Mouse (Mus musculus): Measurements from ENCODE around the gene Msrb2. TPM values are rescaled to one million over a fixed set of nuclear protein-coding genes. Genes with fewer than 3 reads are reported as not detected.

Msrb2 gene
- total and polyA plus RNA-seq, 3 experiments = not detected

GRCm38 (mm10) chr2:19362880-19363279 lies 8.4 kb upstream of the Msrb2 start:
- DNase-seq (ENCODE audit: low spot score) = no peak
- no peak for ATAC-seq (ENCODE audit: extremely low read depth, insufficient number of reproducible peaks, low FRiP score, poor library complexity, severe bottlenecking)
- Histone ChIP-seq H3K4me1 (ENCODE audit: insufficient read depth, low read depth, low read length) (no peaks in the 10 kb centered on the region), H3K9me3 (replicated peaks) (no peaks in the 10 kb centered on the region), H3K4me3 (ENCODE audit: low read depth, low read length) (no peak overlapping the region), H3K36me3 (replicated peaks) (no peaks in the 10 kb centered on the region), H3K27me3 (ENCODE audit: insufficient read depth, low read length) (no peaks in the 10 kb centered on the region)
- TF ChIP-seq POLR2AphosphoS5 (IDR thresholded peaks at IDR 0.05; ENCODE audit: insufficient replicate concordance, low read depth, low read length) (no peak), GATA2 (IDR thresholded peaks at IDR 0.05; ENCODE audit: borderline replicate concordance, low read depth, low read length) (no peak), CTCF (IDR thresholded peaks at IDR 0.05; ENCODE audit: low read depth, low read length) (no peak), GATA1 (IDR thresholded peaks at IDR 0.05; ENCODE audit: borderline replicate concordance, low read length) (no peak), TAL1 (conservative IDR thresholded peaks at IDR 0.05; ENCODE audit: low read depth, low read length) (no peak)

- Histone ChIP-seq H3K9me3 (replicated peaks) (no peaks in the 10 kb centered on the region), H3K36me3 (replicated peaks) (no peaks in the 10 kb centered on the region), H3K27me3 (ENCODE audit: insufficient read depth, low read length) (peaks cover under 1% of the 10 kb centered on the region; the same call in 1 of the 2 replicates), H3K4me1 (ENCODE audit: insufficient read depth, low read depth, low read length) (no peaks in the 10 kb centered on the region), H3K4me3 (ENCODE audit: low read depth, low read length) (no peak overlapping the region)
- ATAC-seq (ENCODE audit: extremely low read depth, insufficient number of reproducible peaks, low FRiP score, poor library complexity, severe bottlenecking) (no peak), DNase-seq (ENCODE audit: low spot score) (no peak)
- TF ChIP-seq TAL1 (conservative IDR thresholded peaks at IDR 0.05; ENCODE audit: low read depth, low read length) (no peak), GATA2 (IDR thresholded peaks at IDR 0.05; ENCODE audit: borderline replicate concordance, low read depth, low read length) (no peak), GATA1 (IDR thresholded peaks at IDR 0.05; ENCODE audit: borderline replicate concordance, low read length) (no peak), CTCF (IDR thresholded peaks at IDR 0.05; ENCODE audit: low read depth, low read length) (no peak), POLR2AphosphoS5 (IDR thresholded peaks at IDR 0.05; ENCODE audit: insufficient replicate concordance, low read depth, low read length) (no peak)
These were observed 4.8 kb upstream of the Msrb2 start for GRCm38 (mm10) chr2:19366426-19366825.

GRCm38 (mm10) chr2:19367114-19367513 lies 4.1 kb upstream of the Msrb2 start:
- Histone ChIP-seq H3K9me3 (replicated peaks) (no peaks in the 10 kb centered on the region), H3K4me1 (ENCODE audit: insufficient read depth, low read depth, low read length) (no peaks in the 10 kb centered on the region), H3K36me3 (replicated peaks) (no peaks in the 10 kb centered on the region), H3K4me3 (ENCODE audit: low read depth, low read length) (no peak overlapping the region), H3K27me3 (ENCODE audit: insufficient read depth, low read length) (peaks cover 5% of the 10 kb centered on the region; the same call in 1 of the 2 replicates)
- TF ChIP-seq CTCF (IDR thresholded peaks at IDR 0.05; ENCODE audit: low read depth, low read length) = no peak
- no peak for TF ChIP-seq GATA1 (IDR thresholded peaks at IDR 0.05; ENCODE audit: borderline replicate concordance, low read length)
- TF ChIP-seq TAL1 (conservative IDR thresholded peaks at IDR 0.05; ENCODE audit: low read depth, low read length) = no peak
- TF ChIP-seq GATA2 (IDR thresholded peaks at IDR 0.05; ENCODE audit: borderline replicate concordance, low read depth, low read length) = no peak
- TF ChIP-seq POLR2AphosphoS5 (IDR thresholded peaks at IDR 0.05; ENCODE audit: insufficient replicate concordance, low read depth, low read length) = no peak
- DNase-seq (ENCODE audit: low spot score) (no peak), ATAC-seq (ENCODE audit: extremely low read depth, insufficient number of reproducible peaks, low FRiP score, poor library complexity, severe bottlenecking) (no peak)

GRCm38 (mm10) chr2:19373695-19374094 lies 2.5 kb downstream of the Msrb2 start:
- TF ChIP-seq POLR2AphosphoS5 (IDR thresholded peaks at IDR 0.05; ENCODE audit: insufficient replicate concordance, low read depth, low read length) = no peak
- TF ChIP-seq GATA1 (IDR thresholded peaks at IDR 0.05; ENCODE audit: borderline replicate concordance, low read length) = no peak
- no peak for TF ChIP-seq CTCF (IDR thresholded peaks at IDR 0.05; ENCODE audit: low read depth, low read length)
- no peak for TF ChIP-seq GATA2 (IDR thresholded peaks at IDR 0.05; ENCODE audit: borderline replicate concordance, low read depth, low read length)
- no peak for TF ChIP-seq TAL1 (conservative IDR thresholded peaks at IDR 0.05; ENCODE audit: low read depth, low read length)
- ATAC-seq (ENCODE audit: extremely low read depth, insufficient number of reproducible peaks, low FRiP score, poor library complexity, severe bottlenecking) (no peak), DNase-seq (ENCODE audit: low spot score) (no peak)
- H3K36me3 ChIP-seq (replicated peaks) = no peaks in the 10 kb centered on the region
- H3K27me3 ChIP-seq (ENCODE audit: insufficient read depth, low read length) = peaks cover 7% of the 10 kb centered on the region; the same call in 1 of the 2 replicates
- no peaks in the 10 kb centered on the region for H3K9me3 ChIP-seq (replicated peaks)
- no peak overlapping the region for H3K4me3 ChIP-seq (ENCODE audit: low read depth, low read length)
- no peaks in the 10 kb centered on the region for H3K4me1 ChIP-seq (ENCODE audit: insufficient read depth, low read depth, low read length)

GRCm38 (mm10) chr2:19380446-19380950 lies 9.3 kb downstream of the Msrb2 start:
- H3K9me3 ChIP-seq (replicated peaks) = no peaks in the 10 kb centered on the region
- ATAC-seq (ENCODE audit: extremely low read depth, insufficient number of reproducible peaks, low FRiP score, poor library complexity, severe bottlenecking) = no peak
- no peak for DNase-seq (ENCODE audit: low spot score)
- H3K27me3 ChIP-seq (ENCODE audit: insufficient read depth, low read length) = peaks cover 4% of the 10 kb centered on the region
- H3K4me1 ChIP-seq (ENCODE audit: insufficient read depth, low read depth, low read length) = no peaks in the 10 kb centered on the region
- TF ChIP-seq TAL1 (conservative IDR thresholded peaks at IDR 0.05; ENCODE audit: low read depth, low read length) (no peak), POLR2AphosphoS5 (IDR thresholded peaks at IDR 0.05; ENCODE audit: insufficient replicate concordance, low read depth, low read length) (no peak), CTCF (IDR thresholded peaks at IDR 0.05; ENCODE audit: low read depth, low read length) (no peak), GATA2 (IDR thresholded peaks at IDR 0.05; ENCODE audit: borderline replicate concordance, low read depth, low read length) (no peak), GATA1 (IDR thresholded peaks at IDR 0.05; ENCODE audit: borderline replicate concordance, low read length) (no peak)
- no peaks in the 10 kb centered on the region for H3K36me3 ChIP-seq (replicated peaks)
- H3K4me3 ChIP-seq (ENCODE audit: low read depth, low read length) = no peak overlapping the region

- no peak for TF ChIP-seq CTCF (IDR thresholded peaks at IDR 0.05; ENCODE audit: low read depth, low read length)
- no peak for TF ChIP-seq POLR2AphosphoS5 (IDR thresholded peaks at IDR 0.05; ENCODE audit: insufficient replicate concordance, low read depth, low read length)
- TF ChIP-seq TAL1 (conservative IDR thresholded peaks at IDR 0.05; ENCODE audit: low read depth, low read length) = no peak
- no peak for TF ChIP-seq GATA1 (IDR thresholded peaks at IDR 0.05; ENCODE audit: borderline replicate concordance, low read length)
- TF ChIP-seq GATA2 (IDR thresholded peaks at IDR 0.05; ENCODE audit: borderline replicate concordance, low read depth, low read length) = no peak
- Histone ChIP-seq H3K4me3 (ENCODE audit: low read depth, low read length) (no peak overlapping the region), H3K27me3 (ENCODE audit: insufficient read depth, low read length) (peaks cover 4% of the 10 kb centered on the region), H3K36me3 (replicated peaks) (no peaks in the 10 kb centered on the region), H3K9me3 (replicated peaks) (no peaks in the 10 kb centered on the region), H3K4me1 (ENCODE audit: insufficient read depth, low read depth, low read length) (no peaks in the 10 kb centered on the region)
- ATAC-seq (ENCODE audit: extremely low read depth, insufficient number of reproducible peaks, low FRiP score, poor library complexity, severe bottlenecking) (no peak), DNase-seq (ENCODE audit: low spot score) (no peak)
These were observed 9.7 kb downstream of the Msrb2 start for GRCm38 (mm10) chr2:19380986-19381385.

All from G1E (cell line).